Mouse (Mus musculus) layer of hippocampus, postnatal 25 days (tissue): ENCODE results near the gene Gpr156. TPM values are rescaled to one million over a fixed set of nuclear protein-coding genes. Genes with fewer than 3 reads are reported as not detected.

Source experiments
- DNase-seq, 2 experiments: peaks; one replicate each; pipeline ENCODE4 v3.0.0; 2022; ENCODE audit warnings: mixed read lengths in 2 of 2, low spot score in 1 of 2; ENCODE audit errors: extremely low spot score in 1 of 2
- total RNA-seq, 2 experiments: library from RNA; stranded (reverse); gene quantifications; 2 replicates each; pipeline ENCODE4 v1.2.3; 2021

Gpr156 gene
- total RNA-seq, 2 experiments from 2014 or later: 0.76 to 0.77 TPM

- no peak for DNase-seq
These were observed 125.9 kb downstream of the Gpr156 start for GRCm38 (mm10) chr16:38042160-38042559.

- DNase-seq: peak; percentile 9 to 31
These were observed 128.3 kb downstream of the Gpr156 start for GRCm38 (mm10) chr16:38044551-38044950.

- no peak for DNase-seq
These were observed 131.7 kb downstream of the Gpr156 start for GRCm38 (mm10) chr16:38047781-38048558.

Other genes with a start within 250 kb of the Gpr156 start
- 10 to 100 TPM; 32.0 to 36.1 TPM for gene Fstl1, start 139.6 kb upstream of the Gpr156 start, total RNA-seq
- not detected for gene Gm36028, start 55.4 kb upstream of the Gpr156 start, total RNA-seq
- 100 to 1,000 TPM; 102 to 104 TPM for gene Lrrc58, start 48.1 kb upstream of the Gpr156 start, total RNA-seq
- 100 to 1,000 TPM; 139 to 153 TPM for gene Gsk3b, start 172.5 kb downstream of the Gpr156 start, total RNA-seq